Mouse (Mus musculus) CH12.LX (cell line): Measurements from ENCODE around the gene Gab3.

Source experiments
- CTCF ChIP-seq, 2 experiments: IDR thresholded peaks in 1 of 2; conservative IDR thresholded peaks in 1 of 2; 2 replicates each; pipeline ENCODE4 v1.5.1; 2011 to 2012; ENCODE audit warnings: low read depth in 2 of 2, low read length in 2 of 2, improper control_type of control experiment in 1 of 2, inconsistent platforms in 1 of 2, mild to moderate bottlenecking in 1 of 2, moderate library complexity in 1 of 2
- ELF1 ChIP-seq: IDR thresholded peaks from 2 replicates; pipeline ENCODE4 v1.6.1; 2014; ENCODE audit warnings: low read depth, mild to moderate bottlenecking, inconsistent platforms, low read length, improper control_type of control experiment
- EP300 ChIP-seq: IDR thresholded peaks from 2 replicates; pipeline ENCODE4 v1.6.1; 2011; ENCODE audit warnings: low read length, improper control_type of control experiment
- JUND ChIP-seq: conservative IDR thresholded peaks from 2 replicates; pipeline ENCODE4 v1.6.1; 2011; ENCODE audit warnings: low read depth, low read length, improper control_type of control experiment

DNA sequence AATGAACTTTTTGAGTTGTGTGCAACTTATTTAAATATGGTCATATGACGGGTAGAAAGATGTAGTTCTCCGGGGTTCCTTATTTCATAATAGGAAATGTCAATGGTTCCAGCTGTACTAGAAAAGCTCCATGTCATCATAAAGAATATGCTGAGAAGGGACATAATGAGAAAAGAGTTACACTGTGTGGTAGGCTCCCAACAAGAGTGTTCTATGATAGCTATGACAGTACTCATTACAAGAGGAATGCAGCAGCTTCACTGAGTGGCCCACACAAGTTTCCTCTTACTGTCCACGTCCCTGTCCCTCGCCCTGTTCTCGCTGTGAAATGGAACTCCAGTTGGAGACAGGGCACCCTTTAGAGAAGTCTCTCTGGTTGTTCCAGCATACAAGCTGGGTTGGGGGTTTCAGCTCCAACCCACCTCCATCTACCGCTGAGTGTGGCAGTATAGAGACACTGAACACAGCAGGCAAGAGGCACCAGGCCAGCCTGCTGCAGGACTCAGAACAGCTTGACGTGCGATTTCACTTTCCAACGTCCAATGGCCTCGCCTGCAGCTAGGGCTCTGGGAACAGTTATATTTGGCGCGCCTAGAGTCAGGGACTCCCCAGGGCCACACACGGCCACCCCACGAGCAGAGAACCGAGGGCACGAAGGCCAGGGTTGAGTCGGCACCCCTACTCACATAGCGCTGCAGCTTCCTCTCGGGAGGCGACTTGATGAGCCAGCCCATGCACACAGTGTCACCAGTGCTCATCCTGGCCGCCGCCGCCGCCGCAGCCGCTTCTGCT is 1.1 kb downstream of the Gab3 start:
- TF ChIP-seq JUND (no peak), ELF1 (no peak), CTCF (conservative IDR thresholded peaks at IDR 0.05 in 1 of 2, IDR thresholded peaks at IDR 0.05 in 1 of 2; ENCODE audit: low read depth in 2 of 2, low read length in 2 of 2) (no peak), EP300 (no peak)
